Mouse (Mus musculus): ENCODE measurements around the gene Pbx3. TPM values are rescaled to one million over a fixed set of nuclear protein-coding genes. Genes with fewer than 3 reads are reported as not detected.

Pbx3 gene
- total RNA-seq, 2 experiments from 2014 or later = 3.9 to 18.4 TPM

- no peak for ATAC-seq (replicated peaks; ENCODE audit: poor library complexity, severe bottlenecking)
These were observed 74.3 kb downstream of the Pbx3 start for GRCm38 (mm10) chr2:34298664-34299063.

- ATAC-seq (replicated peaks; ENCODE audit: poor library complexity, severe bottlenecking) = no peak
These were observed 74.7 kb downstream of the Pbx3 start for GRCm38 (mm10) chr2:34298202-34298601.

GRCm38 (mm10) chr2:34289726-34290125 lies 83.2 kb downstream of the Pbx3 start:
- no peak for ATAC-seq (replicated peaks; ENCODE audit: poor library complexity, severe bottlenecking)

GRCm38 (mm10) chr2:34284239-34284638 lies 88.7 kb downstream of the Pbx3 start:
- no peak for ATAC-seq (replicated peaks; ENCODE audit: poor library complexity, severe bottlenecking)

GRCm38 (mm10) chr2:34280996-34281395 lies 91.9 kb downstream of the Pbx3 start:
- ATAC-seq (replicated peaks; ENCODE audit: poor library complexity, severe bottlenecking) = no peak

- no peak for ATAC-seq (replicated peaks; ENCODE audit: poor library complexity, severe bottlenecking)
These were observed 93.2 kb downstream of the Pbx3 start for GRCm38 (mm10) chr2:34279726-34280125.

- ATAC-seq (replicated peaks; ENCODE audit: poor library complexity, severe bottlenecking) = no peak
These were observed 97.2 kb downstream of the Pbx3 start for GRCm38 (mm10) chr2:34275630-34276193.

GRCm38 (mm10) chr2:34262046-34262445 lies 110.9 kb downstream of the Pbx3 start:
- ATAC-seq (replicated peaks; ENCODE audit: poor library complexity, severe bottlenecking) = no peak

- no peak for ATAC-seq (replicated peaks; ENCODE audit: poor library complexity, severe bottlenecking)
These were observed 112.3 kb downstream of the Pbx3 start for GRCm38 (mm10) chr2:34260653-34261076.

- no peak for ATAC-seq (replicated peaks; ENCODE audit: poor library complexity, severe bottlenecking)
These were observed 114.7 kb downstream of the Pbx3 start for GRCm38 (mm10) chr2:34258256-34258655.

GRCm38 (mm10) chr2:34257611-34258010 lies 115.3 kb downstream of the Pbx3 start:
- ATAC-seq (replicated peaks; ENCODE audit: poor library complexity, severe bottlenecking) = no peak

GRCm38 (mm10) chr2:34256000-34256553 lies 116.9 kb downstream of the Pbx3 start:
- ATAC-seq (replicated peaks; ENCODE audit: poor library complexity, severe bottlenecking) = no peak

GRCm38 (mm10) chr2:34253627-34254026 lies 119.3 kb downstream of the Pbx3 start:
- ATAC-seq (replicated peaks; ENCODE audit: poor library complexity, severe bottlenecking) = no peak

GRCm38 (mm10) chr2:34253111-34253510 lies 119.8 kb downstream of the Pbx3 start:
- no peak for ATAC-seq (replicated peaks; ENCODE audit: poor library complexity, severe bottlenecking)

GRCm38 (mm10) chr2:34252286-34252685 lies 120.7 kb downstream of the Pbx3 start:
- no peak for ATAC-seq (replicated peaks; ENCODE audit: poor library complexity, severe bottlenecking)

- ATAC-seq (replicated peaks; ENCODE audit: poor library complexity, severe bottlenecking) = no peak
These were observed 122.8 kb downstream of the Pbx3 start for GRCm38 (mm10) chr2:34249961-34250658.

- ATAC-seq (replicated peaks; ENCODE audit: poor library complexity, severe bottlenecking) = peak; percentile 86
These were observed 123.6 kb downstream of the Pbx3 start for GRCm38 (mm10) chr2:34249141-34249960.

- ATAC-seq (replicated peaks; ENCODE audit: poor library complexity, severe bottlenecking) = no peak
These were observed 132.1 kb downstream of the Pbx3 start for GRCm38 (mm10) chr2:34240885-34241284.

- ATAC-seq (replicated peaks; ENCODE audit: poor library complexity, severe bottlenecking) = no peak
These were observed 133.6 kb downstream of the Pbx3 start for GRCm38 (mm10) chr2:34239315-34239858.

- ATAC-seq (replicated peaks; ENCODE audit: poor library complexity, severe bottlenecking) = no peak
These were observed 137.4 kb downstream of the Pbx3 start for GRCm38 (mm10) chr2:34235467-34236075.

All from granulocyte monocyte progenitor cell, adult 5-6 weeks (primary cell).